Mouse (Mus musculus): ENCODE results near the gene Vps35l.

Gene Vps35l

GRCm38 (mm10) chr7:118852611-118853010 is 112.6 kb downstream of the Vps35l start:
- in situ Hi-C loops (cut with MboI; ENCODE audit: unreplicated experiment in 2 of 2) = no loop called here

DNA sequence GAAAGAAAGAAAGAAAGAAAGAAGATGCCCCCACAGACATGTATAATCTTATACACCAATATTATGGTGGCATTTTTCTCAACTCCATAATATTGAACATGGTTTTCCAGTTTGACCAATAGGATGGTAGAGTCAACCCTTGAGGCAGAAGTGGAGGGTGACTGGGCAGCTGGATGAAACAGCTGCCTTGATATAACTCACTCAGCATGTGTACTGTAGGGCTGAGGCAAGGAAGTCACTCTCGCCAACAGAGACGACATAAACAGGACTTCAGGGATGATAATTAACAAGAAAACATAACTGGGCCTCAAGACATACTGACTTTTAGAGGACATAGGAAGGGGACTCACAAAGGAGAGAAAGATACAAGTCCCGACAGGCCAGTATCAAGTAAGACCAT is 114.6 kb downstream of the Vps35l start:
- in situ Hi-C loops (cut with MboI; ENCODE audit: unreplicated experiment in 2 of 2) = no loop called here

DNA sequence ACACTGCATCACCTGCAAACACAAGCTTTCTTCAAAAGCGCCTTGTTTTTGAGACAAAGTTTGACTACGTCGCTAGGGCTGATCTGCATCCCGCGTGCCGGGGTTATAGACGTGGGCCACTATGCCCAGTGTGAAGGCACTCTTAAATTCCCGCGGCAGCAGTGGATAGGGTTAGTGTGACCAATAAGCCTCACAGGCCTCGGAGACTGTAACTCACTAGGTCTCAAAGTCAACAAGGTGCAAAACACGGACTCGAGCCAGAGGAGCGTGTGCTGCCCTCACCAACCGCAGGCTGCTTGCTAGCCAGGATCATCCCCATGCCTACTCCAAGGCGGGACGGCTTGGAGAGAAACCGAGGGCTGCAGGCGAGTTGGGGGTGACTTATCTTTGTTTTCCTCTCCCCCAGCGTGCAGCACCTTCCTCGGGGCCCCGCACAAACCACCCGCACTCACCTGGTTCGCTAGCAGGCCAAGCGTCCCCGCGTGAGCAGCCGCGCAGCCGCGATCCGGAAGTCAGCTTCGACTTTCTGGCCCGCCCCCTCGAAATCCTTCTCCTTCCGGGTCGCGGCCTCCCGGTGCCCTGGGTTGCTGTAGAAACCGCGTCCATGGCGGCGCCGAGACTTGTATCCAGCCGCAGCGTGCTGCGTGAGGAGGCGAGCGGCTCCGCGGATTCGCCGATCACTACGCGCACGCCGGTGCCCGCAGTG is 115.3 kb downstream of the Vps35l start, which contains the start of gene Iqck:
Gene Iqck (plus strand): TSS at position 582 of the 706 bp plus-strand sequence.
- in situ Hi-C loops (cut with MboI; ENCODE audit: unreplicated experiment in 2 of 2) = no loop called here

DNA sequence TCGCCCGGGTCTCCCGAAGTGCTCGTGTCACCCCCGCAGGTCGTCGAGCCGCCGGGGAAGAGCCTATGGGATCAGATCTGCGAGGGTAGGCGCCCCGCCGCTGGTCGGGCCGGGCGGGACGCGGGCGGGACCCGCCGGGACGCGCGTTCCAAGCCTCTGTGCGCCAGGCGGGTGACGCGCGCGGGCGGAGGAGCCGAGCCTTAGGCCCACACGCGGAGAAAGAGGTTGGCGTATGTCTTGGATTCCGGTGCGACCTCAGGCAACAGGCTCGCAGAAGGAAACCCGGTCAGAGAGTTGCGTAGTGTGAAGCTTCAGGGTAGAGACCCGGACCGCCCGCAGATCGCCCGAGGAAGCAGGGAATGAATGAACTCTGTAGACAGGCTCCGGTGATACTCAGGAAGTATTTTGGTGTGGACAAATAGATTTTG is 115.9 kb downstream of the Vps35l start, which contains the start of gene Knop1:
Gene Knop1 (minus strand): TSS at position 378 of the 428 bp plus-strand sequence.
- in situ Hi-C loops (cut with MboI; ENCODE audit: unreplicated experiment in 2 of 2) = no loop called here

- in situ Hi-C loops (cut with MboI; ENCODE audit: unreplicated experiment in 2 of 2) = no loop called here
Observed at GRCm38 (mm10) chr7:118858640-118859039, 118.6 kb downstream of the Vps35l start.

GRCm38 (mm10) chr7:118865362-118865761 is 125.3 kb downstream of the Vps35l start:
- in situ Hi-C loops (cut with MboI; ENCODE audit: unreplicated experiment in 2 of 2) = no loop called here

- in situ Hi-C loops (cut with MboI; ENCODE audit: unreplicated experiment in 2 of 2) = no loop called here
Observed at GRCm38 (mm10) chr7:118879466-118880029, 139.5 kb downstream of the Vps35l start.

DNA sequence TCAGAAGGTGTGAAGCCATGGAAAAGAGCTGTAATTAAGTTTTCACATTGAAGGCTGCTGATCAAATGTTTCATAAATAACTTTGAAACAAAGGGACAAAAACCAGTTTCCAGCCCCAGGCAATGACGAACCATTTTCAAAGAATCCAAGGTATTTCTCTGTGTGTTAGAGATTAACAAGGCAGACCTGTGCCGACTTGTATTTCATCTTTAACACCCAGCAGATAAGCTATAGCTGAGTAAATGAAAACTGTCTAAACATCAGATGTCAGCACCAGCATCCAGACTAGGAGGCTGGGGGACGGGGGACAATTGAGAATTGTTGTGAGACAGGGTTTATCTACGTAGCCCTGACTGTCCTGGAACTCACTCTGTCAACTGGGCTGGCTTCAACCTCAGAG is 143.9 kb downstream of the Vps35l start:
- in situ Hi-C loops (cut with MboI; ENCODE audit: unreplicated experiment in 2 of 2) = no loop called here

DNA sequence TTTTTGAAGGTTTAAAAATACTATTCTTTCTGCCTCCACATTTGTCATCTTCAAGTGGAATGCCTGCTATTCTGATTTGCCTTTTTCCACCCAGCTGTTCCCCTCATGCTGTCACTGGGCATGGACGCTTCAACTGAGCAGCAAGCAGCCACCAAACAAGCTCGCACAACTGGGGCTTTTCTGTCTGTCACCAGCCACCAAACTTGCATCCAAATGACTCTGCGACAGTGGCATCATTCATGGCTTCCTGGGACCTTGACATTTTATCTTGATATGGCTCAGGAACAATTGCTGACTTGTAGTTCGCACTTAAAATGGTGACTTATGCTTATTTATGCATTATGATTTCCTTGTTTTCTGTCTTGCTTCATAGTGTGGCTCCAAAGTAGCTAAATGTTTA is 144.9 kb downstream of the Vps35l start:
- in situ Hi-C loops (cut with MboI; ENCODE audit: unreplicated experiment in 2 of 2) = no loop called here

DNA sequence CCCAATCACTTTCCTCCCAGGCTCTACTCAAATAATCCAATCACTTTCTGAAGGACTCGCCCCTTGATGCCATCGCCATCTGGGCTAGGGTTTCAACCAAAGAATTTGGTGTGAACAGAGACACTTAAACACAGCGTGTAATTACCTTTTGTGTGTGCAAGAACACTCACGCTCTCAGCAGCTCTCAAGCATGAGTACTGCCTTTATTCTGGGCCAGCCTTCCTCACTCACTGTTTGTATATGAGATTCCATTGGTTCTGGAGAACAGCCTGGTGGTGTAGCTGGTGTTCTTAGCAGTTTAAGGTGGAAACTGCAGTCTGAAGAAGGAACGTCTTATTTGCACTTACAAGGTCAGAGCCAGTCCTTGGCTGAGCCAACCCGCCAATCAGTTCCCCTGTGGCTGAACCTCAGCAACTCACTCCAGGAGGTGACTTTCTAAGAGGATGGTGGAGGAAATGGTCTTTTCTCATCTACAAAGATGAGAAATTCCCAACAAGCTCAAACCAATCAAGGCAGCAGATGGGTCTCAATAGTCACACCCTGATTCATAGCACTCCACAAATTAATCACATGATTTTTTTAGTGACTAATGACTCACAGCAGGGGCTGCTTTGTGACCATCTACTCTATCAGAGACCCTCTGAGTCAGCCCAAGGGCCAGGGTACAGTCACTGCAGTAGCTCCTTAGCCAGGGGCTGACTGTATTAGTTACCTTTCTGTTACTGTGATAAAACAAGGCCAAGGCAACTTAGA is 147.5 kb downstream of the Vps35l start:
- in situ Hi-C loops (cut with MboI; ENCODE audit: unreplicated experiment in 2 of 2) = no loop called here

- in situ Hi-C loops (cut with MboI; ENCODE audit: unreplicated experiment in 2 of 2) = no loop called here
Observed at GRCm38 (mm10) chr7:118889046-118889680, 149.1 kb downstream of the Vps35l start.

Data from v-Abl transformed pro-B cells (cell line).